Mouse (Mus musculus): ENCODE measurements at regions not wholly inside any gene's neighbourhood (a gene's known extent, or its start where the extent isn't known, plus 50 kb on each side); places are given as distances from the start of the nearest gene placed in this dataset.

- H3K9me3 ChIP-seq (replicated peaks), result no peaks in the 10 kb centered on the region
- ATAC-seq, result no peak
- H3K4me3 ChIP-seq, result no peak overlapping the region
- H3K4me2 ChIP-seq, result no peak overlapping the region
- 70% methylated on average over 4 of the region's 4 CpGs for WGBS (ENCODE audit: insufficient replicate concordance)
- no peaks in the 10 kb centered on the region for H3K36me3 ChIP-seq
- no peak overlapping the region for H3K9ac ChIP-seq
- no peaks in the 10 kb centered on the region for H3K27me3 ChIP-seq (replicated peaks)
- no peaks in the 10 kb centered on the region for H3K4me1 ChIP-seq
- no peak overlapping the region for H3K27ac ChIP-seq
Observed at GRCm38 (mm10) chr5:49761054-49761453, 236.3 kb upstream of the Kcnip4 start.

GRCm38 (mm10) chr5:49755531-49755930 is 230.8 kb upstream of the Kcnip4 start:
- Histone ChIP-seq H3K4me3 (no peak overlapping the region), H3K4me1 (no peaks in the 10 kb centered on the region), H3K27ac (no peak overlapping the region), H3K9me3 (replicated peaks) (no peaks in the 10 kb centered on the region), H3K9ac (no peak overlapping the region), H3K36me3 (no peaks in the 10 kb centered on the region), H3K4me2 (no peak overlapping the region), H3K27me3 (replicated peaks) (no peaks in the 10 kb centered on the region)
- ATAC-seq, result no peak
- WGBS (ENCODE audit: insufficient replicate concordance), result 59% methylated on average over 1 of the region's 1 CpGs

DNA sequence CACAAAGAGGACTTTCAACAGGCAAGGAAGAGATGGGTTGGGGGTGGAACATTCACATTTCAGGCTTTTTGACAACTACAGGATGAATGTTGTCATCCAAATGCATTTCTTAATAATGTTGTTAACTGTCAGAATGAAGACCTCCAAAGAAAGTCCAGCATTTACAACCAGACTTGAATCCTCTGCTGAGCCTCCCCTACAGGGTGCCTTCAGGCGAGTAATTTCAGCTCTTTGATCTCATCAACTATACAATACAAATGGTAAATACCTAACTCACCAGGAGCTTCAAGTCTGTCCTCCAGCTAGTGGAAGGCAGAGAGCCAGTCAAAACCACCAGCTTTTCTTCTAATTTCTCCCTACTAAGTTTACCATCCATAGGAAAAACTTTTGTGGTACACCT is 187.9 kb upstream of the Kcnip4 start:
- no peak overlapping the region for H3K4me3 ChIP-seq
- ATAC-seq, result no peak
- H3K4me1 ChIP-seq, result no peaks in the 10 kb centered on the region
- H3K9ac ChIP-seq, result no peak overlapping the region
- no peaks in the 10 kb centered on the region for H3K27me3 ChIP-seq (replicated peaks)
- H3K36me3 ChIP-seq, result no peaks in the 10 kb centered on the region
- no peaks in the 10 kb centered on the region for H3K9me3 ChIP-seq (replicated peaks)
- WGBS (ENCODE audit: insufficient replicate concordance), result 40% methylated on average over 1 of the region's 1 CpGs
- H3K27ac ChIP-seq, result no peak overlapping the region
- no peak overlapping the region for H3K4me2 ChIP-seq

DNA sequence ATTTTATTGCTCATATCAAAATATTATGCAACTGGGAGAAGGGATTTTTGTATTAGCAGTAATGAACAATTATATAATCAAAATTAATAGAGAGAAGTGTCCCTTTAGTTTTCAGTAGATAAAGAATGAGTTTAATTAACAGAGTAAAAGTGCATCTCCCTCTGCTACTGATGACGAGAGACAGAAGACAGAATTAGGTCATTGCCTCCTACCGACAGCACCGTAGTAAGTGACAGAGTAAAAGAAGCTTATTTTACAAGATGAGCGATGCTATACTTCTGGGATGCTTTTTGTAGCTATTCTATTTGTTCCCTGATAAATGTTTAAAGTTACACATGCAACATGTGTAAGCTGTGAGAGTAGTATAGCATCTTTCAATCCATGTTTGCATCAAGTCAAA is 157.4 kb upstream of the Kcnip4 start:
- no peak for ATAC-seq
- no peak overlapping the region for H3K9ac ChIP-seq
- H3K4me2 ChIP-seq, result no peak overlapping the region
- H3K27ac ChIP-seq, result no peak overlapping the region
- no peaks in the 10 kb centered on the region for H3K27me3 ChIP-seq (replicated peaks)
- no peaks in the 10 kb centered on the region for H3K9me3 ChIP-seq (replicated peaks)
- 70% methylated on average over 4 of the region's 4 CpGs for WGBS (ENCODE audit: insufficient replicate concordance)
- no peak overlapping the region for H3K4me3 ChIP-seq
- no peaks in the 10 kb centered on the region for H3K36me3 ChIP-seq
- no peaks in the 10 kb centered on the region for H3K4me1 ChIP-seq

- H3K4me2 ChIP-seq, result no peak overlapping the region
- no peaks in the 10 kb centered on the region for H3K27me3 ChIP-seq (replicated peaks)
- H3K9me3 ChIP-seq (replicated peaks), result no peaks in the 10 kb centered on the region
- no peak overlapping the region for H3K9ac ChIP-seq
- ATAC-seq, result no peak
- no peaks in the 10 kb centered on the region for H3K4me1 ChIP-seq
- no peak overlapping the region for H3K27ac ChIP-seq
- no peak overlapping the region for H3K4me3 ChIP-seq
- H3K36me3 ChIP-seq, result no peaks in the 10 kb centered on the region
- 45% methylated on average over 2 of the region's 2 CpGs for WGBS (ENCODE audit: insufficient replicate concordance)
Observed at GRCm38 (mm10) chr5:49681514-49681913, 156.8 kb upstream of the Kcnip4 start.

- no peaks in the 10 kb centered on the region for H3K4me1 ChIP-seq
- no peaks in the 10 kb centered on the region for H3K27me3 ChIP-seq (replicated peaks)
- H3K36me3 ChIP-seq, result no peaks in the 10 kb centered on the region
- H3K27ac ChIP-seq, result no peak overlapping the region
- WGBS (ENCODE audit: insufficient replicate concordance), result 51% methylated on average over 2 of the region's 2 CpGs
- H3K4me2 ChIP-seq, result no peak overlapping the region
- no peaks in the 10 kb centered on the region for H3K9me3 ChIP-seq (replicated peaks)
- H3K4me3 ChIP-seq, result no peak overlapping the region
- H3K9ac ChIP-seq, result no peak overlapping the region
- no peak for ATAC-seq
Observed at GRCm38 (mm10) chr5:49675885-49676284, 151.2 kb upstream of the Kcnip4 start.

DNA sequence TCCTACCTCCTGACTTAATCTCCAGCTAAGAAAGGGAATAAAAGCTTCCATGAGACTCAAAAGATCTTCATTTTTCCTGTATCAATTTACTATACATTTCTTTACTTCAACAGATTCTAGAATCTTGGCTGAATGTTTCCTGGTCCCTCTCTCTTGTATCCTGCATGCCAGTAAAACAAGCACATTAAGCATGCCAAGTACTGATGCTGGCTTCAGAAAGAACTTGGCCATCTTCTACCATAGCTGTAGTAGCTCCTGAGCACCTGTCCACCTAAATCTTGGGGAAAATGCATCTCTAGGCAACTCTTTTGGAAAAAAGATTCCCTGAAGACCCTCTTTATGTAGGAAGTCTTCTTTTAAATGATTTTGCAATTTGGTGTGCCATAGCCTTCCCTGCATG is 140.5 kb upstream of the Kcnip4 start:
- Histone ChIP-seq H3K27ac (no peak overlapping the region), H3K4me2 (no peak overlapping the region), H3K4me1 (no peaks in the 10 kb centered on the region), H3K9me3 (replicated peaks) (no peaks in the 10 kb centered on the region), H3K36me3 (no peaks in the 10 kb centered on the region), H3K4me3 (no peak overlapping the region), H3K9ac (no peak overlapping the region), H3K27me3 (replicated peaks) (no peaks in the 10 kb centered on the region)
- ATAC-seq, result no peak

DNA sequence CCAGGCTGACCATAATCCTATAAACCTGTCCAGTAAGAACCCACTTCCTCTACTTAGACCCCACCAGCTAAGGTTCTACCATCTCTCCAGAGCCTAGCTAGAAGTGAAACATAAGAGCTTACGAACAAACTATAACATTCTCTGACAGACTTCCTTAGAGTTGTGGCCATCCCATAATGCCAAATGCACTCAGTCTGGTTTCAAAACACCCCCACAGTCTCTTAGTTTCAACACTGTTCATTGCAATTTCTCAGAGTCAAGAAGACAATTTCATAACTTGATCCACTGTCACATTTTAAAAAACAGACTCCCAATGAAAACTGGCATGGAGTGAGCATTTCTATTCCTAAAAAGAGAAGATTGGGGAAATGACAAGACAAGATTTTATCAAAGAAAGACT is 139.2 kb upstream of the Kcnip4 start:
- no peak for ATAC-seq
- no peak overlapping the region for H3K4me2 ChIP-seq
- H3K9ac ChIP-seq, result no peak overlapping the region
- H3K4me3 ChIP-seq, result no peak overlapping the region
- no peaks in the 10 kb centered on the region for H3K9me3 ChIP-seq (replicated peaks)
- no peaks in the 10 kb centered on the region for H3K4me1 ChIP-seq
- H3K27ac ChIP-seq, result no peak overlapping the region
- no peaks in the 10 kb centered on the region for H3K27me3 ChIP-seq (replicated peaks)
- H3K36me3 ChIP-seq, result no peaks in the 10 kb centered on the region
- WGBS (ENCODE audit: insufficient replicate concordance), result 81% methylated on average over 1 of the region's 1 CpGs

- no peaks in the 10 kb centered on the region for H3K4me1 ChIP-seq
- no peak for ATAC-seq
- no peaks in the 10 kb centered on the region for H3K27me3 ChIP-seq (replicated peaks)
- no peak overlapping the region for H3K4me2 ChIP-seq
- no peaks in the 10 kb centered on the region for H3K9me3 ChIP-seq (replicated peaks)
- no peak overlapping the region for H3K4me3 ChIP-seq
- WGBS (ENCODE audit: insufficient replicate concordance), result 39% methylated on average over 3 of the region's 3 CpGs
- no peak overlapping the region for H3K9ac ChIP-seq
- H3K27ac ChIP-seq, result no peak overlapping the region
- no peaks in the 10 kb centered on the region for H3K36me3 ChIP-seq
Observed at GRCm38 (mm10) chr5:49662096-49662495, 137.4 kb upstream of the Kcnip4 start.

DNA sequence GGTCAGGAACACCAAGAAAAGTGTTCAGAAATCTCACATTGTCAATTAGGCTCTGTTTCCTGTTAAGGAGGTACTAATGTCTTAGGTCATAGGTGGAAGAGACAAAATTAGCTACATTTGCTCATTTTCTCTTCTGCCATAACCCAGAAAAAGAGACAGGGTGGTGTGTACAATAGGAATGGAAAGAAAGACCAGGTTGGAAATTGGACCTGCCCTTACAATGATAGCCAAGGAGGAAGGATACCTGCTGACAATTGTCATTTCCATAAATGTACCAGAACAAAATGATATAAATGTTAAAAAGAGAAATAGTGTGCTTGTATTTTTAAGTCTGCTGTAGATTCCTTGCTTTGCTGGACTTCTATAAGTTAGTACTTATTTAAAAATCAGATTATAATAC is 135.9 kb upstream of the Kcnip4 start:
- no peak for ATAC-seq
- H3K27me3 ChIP-seq (replicated peaks), result no peaks in the 10 kb centered on the region
- H3K9me3 ChIP-seq (replicated peaks), result no peaks in the 10 kb centered on the region
- H3K9ac ChIP-seq, result no peak overlapping the region
- H3K36me3 ChIP-seq, result no peaks in the 10 kb centered on the region
- no peak overlapping the region for H3K27ac ChIP-seq
- H3K4me2 ChIP-seq, result no peak overlapping the region
- H3K4me3 ChIP-seq, result no peak overlapping the region
- H3K4me1 ChIP-seq, result no peaks in the 10 kb centered on the region

- H3K27ac ChIP-seq, result no peak overlapping the region
- no peak overlapping the region for H3K9ac ChIP-seq
- H3K27me3 ChIP-seq (replicated peaks), result no peaks in the 10 kb centered on the region
- no peaks in the 10 kb centered on the region for H3K36me3 ChIP-seq
- no peaks in the 10 kb centered on the region for H3K4me1 ChIP-seq
- no peaks in the 10 kb centered on the region for H3K9me3 ChIP-seq (replicated peaks)
- WGBS (ENCODE audit: insufficient replicate concordance), result 83% methylated on average over 5 of the region's 5 CpGs
- ATAC-seq, result no peak
- H3K4me3 ChIP-seq, result no peak overlapping the region
- H3K4me2 ChIP-seq, result no peak overlapping the region
Observed at GRCm38 (mm10) chr5:49650953-49651352, 126.2 kb upstream of the Kcnip4 start.

- no peak overlapping the region for H3K4me3 ChIP-seq
- ATAC-seq, result no peak
- H3K27me3 ChIP-seq (replicated peaks), result no peaks in the 10 kb centered on the region
- no peaks in the 10 kb centered on the region for H3K36me3 ChIP-seq
- 79% methylated on average over 1 of the region's 1 CpGs for WGBS (ENCODE audit: insufficient replicate concordance)
- H3K4me2 ChIP-seq, result no peak overlapping the region
- no peak overlapping the region for H3K27ac ChIP-seq
- H3K9ac ChIP-seq, result no peak overlapping the region
- H3K4me1 ChIP-seq, result no peaks in the 10 kb centered on the region
- H3K9me3 ChIP-seq (replicated peaks), result 0 out of 2 replicates have a peak, but pooled peaks cover under 1% of the 10 kb centered on the region
Observed at GRCm38 (mm10) chr5:49645781-49646180, 121.1 kb upstream of the Kcnip4 start.

DNA sequence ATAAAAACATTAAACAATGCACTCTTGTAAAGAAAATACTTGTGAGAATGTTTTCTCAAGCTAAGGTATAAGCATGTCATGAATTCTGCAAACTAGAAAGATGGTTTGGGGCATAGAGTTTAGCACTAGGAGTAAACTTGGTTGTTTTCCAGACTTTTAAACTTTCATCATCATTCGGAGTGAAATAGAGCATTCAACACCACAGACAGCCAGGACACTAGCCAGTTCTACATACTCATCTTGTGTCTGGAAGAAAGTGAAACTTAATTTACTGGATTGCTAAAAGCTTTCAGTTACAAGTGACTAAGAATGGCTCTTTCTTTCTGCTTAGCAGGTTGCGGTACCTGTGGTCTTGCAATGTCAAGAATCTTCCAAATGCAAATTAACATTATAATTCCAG is 119.9 kb upstream of the Kcnip4 start:
- 74% methylated on average over 2 of the region's 2 CpGs for WGBS (ENCODE audit: insufficient replicate concordance)
- ATAC-seq, result no peak
- Histone ChIP-seq H3K4me2 (no peak overlapping the region), H3K4me1 (no peaks in the 10 kb centered on the region), H3K27me3 (replicated peaks) (no peaks in the 10 kb centered on the region), H3K9ac (no peak overlapping the region), H3K9me3 (replicated peaks) (0 out of 2 replicates have a peak, but pooled peaks cover 5% of the 10 kb centered on the region), H3K4me3 (no peak overlapping the region), H3K36me3 (no peaks in the 10 kb centered on the region), H3K27ac (no peak overlapping the region)

All from liver, embryonic 12.5 days (tissue).